Mouse (Mus musculus) lung, embryonic 15.5 days (tissue): Measurements from ENCODE around the gene Tesc. TPM values are rescaled to one million over a fixed set of nuclear protein-coding genes. Genes with fewer than 3 reads are reported as not detected.

Source experiments
- ATAC-seq: fragments of 200-750 bp; cut with Nextera tagmentation; 2 replicates; pipeline ENCODE4 v1.8.0; 2017; ENCODE audit warnings: moderate number of reproducible peaks, borderline replicate concordance; ENCODE audit not compliant: low FRiP score, low TSS enrichment; ENCODE audit errors: extremely low read depth
- H3K27ac ChIP-seq: fragments of 300-500 bp; sonication (generic); 2 replicates; pipeline ENCODE4 v1.5.1; 2015; ENCODE audit warnings: moderate library complexity, mild to moderate bottlenecking, inconsistent platforms
- H3K27me3 ChIP-seq: fragments of 300-500 bp; sonication (generic); 2 replicates; pipeline ENCODE4 v1.6.1; 2015; ENCODE audit warnings: inconsistent platforms
- H3K36me3 ChIP-seq: fragments of 300-500 bp; sonication (generic); 2 replicates; pipeline ENCODE4 v1.6.1; 2015; ENCODE audit warnings: inconsistent platforms
- H3K4me1 ChIP-seq: fragments of 300-500 bp; sonication (generic); 2 replicates; pipeline ENCODE4 v1.6.1; 2015; ENCODE audit warnings: inconsistent platforms
- H3K4me2 ChIP-seq: fragments of 300-500 bp; sonication (generic); 2 replicates; pipeline ENCODE4 v1.6.1; 2015; ENCODE audit warnings: inconsistent platforms, mild to moderate bottlenecking, moderate library complexity
- H3K4me3 ChIP-seq: fragments of 300-500 bp; sonication (generic); 2 replicates; pipeline ENCODE4 v1.5.1; 2015; ENCODE audit warnings: mild to moderate bottlenecking, inconsistent platforms
- H3K9ac ChIP-seq: fragments of 300-500 bp; sonication (generic); 2 replicates; pipeline ENCODE4 v1.6.1; 2015; ENCODE audit warnings: inconsistent platforms
- H3K9me3 ChIP-seq: fragments of 300-500 bp; sonication (generic); 2 replicates; pipeline ENCODE4 v1.6.1; 2016; ENCODE audit warnings: inconsistent platforms
- WGBS: fragments of 180-500 bp; shearing (Covaris S2); methylation state at CpG from one replicate; pipeline ENCODE4 v1.1.7; 2015; 5-methylcytosine and 5-hydroxymethylcytosine counted together
- polyA plus RNA-seq: library from polyadenylated mRNA; unstranded; fragments of >200 nt; fragmentation: Nextera tagmentation; extraction: Ambion mirVana; gene quantifications from 2 replicates; pipeline ENCODE4 v1.2.1, GENCODE M21; 2015

Tesc gene
- polyA plus RNA-seq, 1 experiment from 2014 or later = 8.8 TPM

DNA sequence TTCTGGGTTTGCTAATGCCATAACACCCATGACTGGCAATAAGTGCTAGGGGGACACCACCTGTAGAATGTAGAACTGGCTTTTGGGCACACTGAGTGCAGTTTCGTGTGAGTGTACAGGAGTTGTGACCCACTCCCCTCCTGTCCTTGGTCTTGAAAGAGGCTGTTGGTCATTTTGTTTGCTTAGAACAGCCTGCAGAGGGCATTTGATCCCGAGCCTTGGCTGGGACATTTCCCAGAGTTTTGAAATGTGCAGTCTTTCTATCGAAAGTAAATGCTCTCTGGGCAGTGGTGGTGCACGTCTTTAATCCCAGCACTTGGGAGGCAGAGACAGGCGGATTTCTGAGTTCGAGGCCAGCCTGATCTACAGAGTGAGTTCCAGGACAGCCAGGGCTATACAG lies 31.6 kb upstream of the Tesc start:
- no peaks in the 10 kb centered on the region for H3K27me3 ChIP-seq
- H3K27ac ChIP-seq = no peak overlapping the region
- no peak for ATAC-seq
- H3K9ac ChIP-seq = no peak overlapping the region
- 81% methylated on average over 6 of the region's 6 CpGs for WGBS
- H3K9me3 ChIP-seq = no peaks in the 10 kb centered on the region
- no peaks in the 10 kb centered on the region for H3K4me1 ChIP-seq
- no peak overlapping the region for H3K4me3 ChIP-seq
- no peak overlapping the region for H3K4me2 ChIP-seq
- H3K36me3 ChIP-seq = peaks cover 82% of the 10 kb centered on the region

DNA sequence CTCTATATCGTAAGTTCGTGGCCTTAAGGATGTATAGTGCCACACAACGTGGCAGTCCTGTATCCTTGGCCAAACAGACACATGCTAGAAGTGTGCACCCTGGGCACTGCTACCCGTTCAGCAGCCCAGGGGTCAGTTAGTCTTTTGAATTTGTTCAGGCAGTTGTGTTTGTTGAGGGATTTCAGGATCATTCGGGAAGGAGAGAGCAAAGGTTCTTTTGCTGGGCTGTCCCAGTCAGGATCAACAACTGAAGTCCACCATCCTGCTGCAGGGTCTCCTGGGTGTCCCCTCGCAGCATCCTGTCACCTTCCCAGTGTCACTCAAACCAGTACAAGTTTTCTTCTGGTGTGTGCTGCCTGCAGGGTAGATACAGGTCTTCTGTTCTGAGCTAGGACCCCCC lies 31.0 kb upstream of the Tesc start:
- no peak overlapping the region for H3K27ac ChIP-seq
- no peak overlapping the region for H3K9ac ChIP-seq
- H3K36me3 ChIP-seq = peaks cover 82% of the 10 kb centered on the region
- no peaks in the 10 kb centered on the region for H3K4me1 ChIP-seq
- no peak overlapping the region for H3K4me2 ChIP-seq
- ATAC-seq = no peak
- no peaks in the 10 kb centered on the region for H3K9me3 ChIP-seq
- no peaks in the 10 kb centered on the region for H3K27me3 ChIP-seq
- H3K4me3 ChIP-seq = no peak overlapping the region
- 88% methylated on average over 6 of the region's 6 CpGs for WGBS

DNA sequence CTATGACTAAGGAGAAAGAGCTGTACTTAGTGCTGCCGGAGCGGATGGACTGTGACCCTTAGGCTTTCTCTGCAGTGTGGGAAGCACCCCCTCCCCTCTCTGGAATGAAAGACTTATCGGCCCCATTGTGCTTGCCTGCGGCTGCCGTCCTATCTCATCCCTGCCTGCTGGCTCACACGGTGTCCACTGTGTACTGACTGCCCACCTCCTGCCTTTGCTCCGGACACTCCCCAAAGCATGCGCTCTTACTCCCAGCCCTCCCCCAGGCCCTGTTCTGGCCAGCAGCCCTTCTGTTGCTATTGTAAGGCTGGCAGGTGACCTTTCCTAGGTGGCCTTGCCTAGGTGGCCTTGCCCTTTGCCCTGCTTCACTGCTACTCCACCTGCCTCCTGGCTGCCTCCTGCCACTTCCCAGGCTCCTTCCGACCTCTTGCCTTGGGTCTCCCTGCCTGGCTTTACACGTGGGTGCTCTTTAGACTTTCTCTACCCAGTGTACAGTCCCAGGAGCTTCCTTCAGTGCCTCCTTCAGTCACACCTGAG lies 30.0 kb upstream of the Tesc start:
- H3K4me2 ChIP-seq = no peak overlapping the region
- no peaks in the 10 kb centered on the region for H3K27me3 ChIP-seq
- H3K4me3 ChIP-seq = no peak overlapping the region
- H3K9me3 ChIP-seq = no peaks in the 10 kb centered on the region
- no peaks in the 10 kb centered on the region for H3K4me1 ChIP-seq
- H3K9ac ChIP-seq = no peak overlapping the region
- 62% methylated on average over 10 of the region's 10 CpGs for WGBS
- no peak overlapping the region for H3K27ac ChIP-seq
- ATAC-seq = no peak
- H3K36me3 ChIP-seq = peaks cover 82% of the 10 kb centered on the region

DNA sequence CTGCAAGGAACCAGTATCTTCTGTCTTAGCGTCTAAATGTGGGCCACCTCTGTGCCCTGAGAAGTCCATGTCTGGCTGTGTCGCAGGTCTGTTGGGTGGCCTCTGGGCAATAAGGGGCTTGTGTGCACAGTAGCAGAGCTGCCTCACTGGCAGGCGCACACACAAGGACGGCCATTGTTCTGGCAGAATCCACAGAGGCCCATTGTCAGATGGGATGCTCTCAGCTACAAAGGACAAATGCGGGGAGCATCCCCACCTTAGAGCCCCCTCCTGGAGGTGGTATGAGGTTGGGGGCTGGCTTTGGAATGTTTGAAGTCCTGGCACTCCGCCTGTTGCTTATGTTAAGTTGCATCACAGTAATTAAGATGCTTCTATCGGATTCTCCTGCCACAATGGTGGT lies 28.5 kb upstream of the Tesc start:
- Histone ChIP-seq H3K9ac (no peak overlapping the region), H3K36me3 (peaks cover 86% of the 10 kb centered on the region), H3K4me2 (no peak overlapping the region), H3K9me3 (no peaks in the 10 kb centered on the region), H3K27me3 (no peaks in the 10 kb centered on the region), H3K4me1 (no peaks in the 10 kb centered on the region), H3K4me3 (no peak overlapping the region), H3K27ac (no peak overlapping the region)
- WGBS = 72% methylated on average over 7 of the region's 7 CpGs
- ATAC-seq = no peak

DNA sequence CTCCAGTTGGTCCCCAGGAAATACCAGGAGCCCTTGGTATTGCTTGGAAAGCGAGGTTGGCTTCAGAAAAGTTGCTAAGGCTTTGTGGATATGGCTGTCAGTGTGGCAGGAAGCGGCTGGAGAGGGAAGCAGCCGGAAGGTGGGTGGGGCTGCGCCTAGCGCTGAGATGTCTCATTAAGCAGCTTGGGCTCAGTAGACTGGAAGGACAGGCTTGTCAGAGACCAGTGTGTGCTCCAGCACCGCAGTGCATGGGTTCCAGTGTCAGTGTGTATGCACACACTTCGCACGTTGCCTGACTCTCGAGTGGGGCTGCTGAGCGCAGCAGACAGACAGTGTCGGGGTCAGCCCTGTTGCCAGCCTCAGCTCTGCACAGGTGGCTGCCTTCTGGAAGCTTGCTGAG lies 28.0 kb upstream of the Tesc start:
- Histone ChIP-seq H3K27ac (no peak overlapping the region), H3K4me1 (no peaks in the 10 kb centered on the region), H3K4me2 (no peak overlapping the region), H3K9ac (no peak overlapping the region), H3K27me3 (no peaks in the 10 kb centered on the region), H3K4me3 (no peak overlapping the region), H3K36me3 (peaks cover 83% of the 10 kb centered on the region), H3K9me3 (no peaks in the 10 kb centered on the region)
- no peak for ATAC-seq
- WGBS = 79% methylated on average over 11 of the region's 11 CpGs

DNA sequence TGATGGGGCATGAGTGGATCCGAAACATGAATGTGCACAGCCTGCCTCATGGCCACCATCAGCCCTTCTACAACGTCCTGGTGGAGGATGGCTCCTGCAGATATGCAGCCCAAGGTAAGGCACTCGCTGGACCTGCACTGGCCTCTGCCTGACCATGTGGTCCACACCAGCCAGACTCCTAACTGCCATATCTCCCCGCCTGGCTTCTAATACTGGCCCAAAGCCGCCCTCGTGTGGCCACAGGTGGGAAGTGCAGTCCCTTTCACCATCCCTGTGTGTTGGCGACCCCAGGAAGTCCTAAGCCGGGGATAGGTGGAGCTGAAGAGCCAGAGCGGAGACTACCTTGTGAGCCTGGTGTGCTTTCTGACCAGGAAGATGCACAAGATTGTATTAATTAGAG lies 25.5 kb upstream of the Tesc start:
- ATAC-seq = no peak
- no peak overlapping the region for H3K27ac ChIP-seq
- H3K9me3 ChIP-seq = no peaks in the 10 kb centered on the region
- peaks cover 75% of the 10 kb centered on the region for H3K36me3 ChIP-seq
- no peak overlapping the region for H3K4me3 ChIP-seq
- H3K27me3 ChIP-seq = no peaks in the 10 kb centered on the region
- H3K4me1 ChIP-seq = no peaks in the 10 kb centered on the region
- 32% methylated on average over 9 of the region's 9 CpGs for WGBS
- H3K9ac ChIP-seq = no peak overlapping the region
- H3K4me2 ChIP-seq = no peak overlapping the region

DNA sequence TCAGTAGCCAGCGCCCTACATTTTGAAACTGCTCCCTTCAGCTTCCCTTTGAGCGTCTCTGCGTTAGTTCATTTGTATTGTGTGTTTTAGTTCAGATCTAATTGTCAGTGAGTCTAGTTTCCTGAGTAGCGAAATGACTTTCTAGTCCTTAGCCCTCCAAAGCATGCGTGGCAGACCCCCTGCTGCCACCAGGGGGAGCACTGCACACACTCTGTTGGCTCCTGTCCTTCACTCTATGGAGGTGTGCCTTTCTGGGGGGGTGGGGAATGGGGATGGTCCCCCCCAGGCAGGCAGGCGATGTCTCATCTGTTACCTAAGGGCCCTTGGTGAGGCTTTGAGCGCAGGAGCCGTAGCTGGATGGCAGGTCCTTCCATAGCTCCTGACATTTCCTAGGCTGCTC lies 22.9 kb upstream of the Tesc start:
- H3K36me3 ChIP-seq = peaks cover 72% of the 10 kb centered on the region
- H3K9me3 ChIP-seq = no peaks in the 10 kb centered on the region
- H3K27me3 ChIP-seq = no peaks in the 10 kb centered on the region
- no peaks in the 10 kb centered on the region for H3K4me1 ChIP-seq
- H3K4me3 ChIP-seq = no peak overlapping the region
- WGBS = 74% methylated on average over 8 of the region's 8 CpGs
- no peak overlapping the region for H3K4me2 ChIP-seq
- no peak for ATAC-seq
- no peak overlapping the region for H3K9ac ChIP-seq
- H3K27ac ChIP-seq = no peak overlapping the region

DNA sequence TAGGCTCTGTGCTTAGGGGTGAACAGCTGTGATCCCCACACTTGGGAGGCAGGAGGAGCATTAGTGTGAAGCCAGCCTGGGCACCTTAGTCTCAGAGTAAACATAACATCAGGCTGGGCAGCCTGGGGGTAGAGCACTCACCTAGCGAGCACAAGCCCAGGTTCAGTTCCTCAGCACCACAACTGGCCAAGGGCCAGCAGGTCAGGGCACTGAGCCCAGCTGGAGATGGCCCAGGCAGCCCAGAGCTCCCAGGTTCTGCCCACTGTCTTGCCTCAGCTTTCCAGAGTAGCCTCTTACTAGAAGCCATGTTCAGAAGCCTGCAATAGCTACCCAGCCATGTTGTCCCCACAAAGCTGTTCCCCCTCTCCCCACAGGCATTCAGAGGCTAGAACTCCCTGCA lies 21.8 kb upstream of the Tesc start:
- Histone ChIP-seq H3K27me3 (no peaks in the 10 kb centered on the region), H3K27ac (no peak overlapping the region), H3K36me3 (peaks cover 65% of the 10 kb centered on the region), H3K4me2 (no peak overlapping the region), H3K4me1 (no peaks in the 10 kb centered on the region), H3K9me3 (no peaks in the 10 kb centered on the region), H3K9ac (no peak overlapping the region), H3K4me3 (no peak overlapping the region)
- 85% methylated on average over 1 of the region's 1 CpGs for WGBS
- ATAC-seq = no peak

DNA sequence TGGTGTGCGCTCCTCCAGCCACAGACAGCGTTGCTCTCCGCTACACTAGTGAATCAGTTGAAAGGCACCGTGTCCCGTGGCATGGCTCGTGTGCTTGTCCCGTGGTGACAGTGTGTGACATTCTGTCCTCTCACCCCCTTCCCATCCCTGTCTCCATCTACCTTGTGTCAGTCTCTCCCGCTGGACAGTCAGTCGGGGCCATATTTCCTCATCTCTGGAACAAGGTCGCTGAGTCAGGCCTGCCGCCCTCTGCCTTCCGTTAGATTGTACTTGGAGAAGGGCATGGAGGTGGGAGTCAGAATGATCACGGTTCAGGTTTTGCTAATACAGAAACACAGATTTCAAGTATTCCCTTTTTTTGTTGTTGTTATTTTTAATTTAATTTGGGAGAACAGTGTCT lies 19.2 kb upstream of the Tesc start:
- no peak overlapping the region for H3K4me3 ChIP-seq
- H3K9ac ChIP-seq = no peak overlapping the region
- no peaks in the 10 kb centered on the region for H3K4me1 ChIP-seq
- WGBS = 87% methylated on average over 13 of the region's 13 CpGs
- no peaks in the 10 kb centered on the region for H3K27me3 ChIP-seq
- peaks cover 39% of the 10 kb centered on the region for H3K36me3 ChIP-seq
- H3K27ac ChIP-seq = no peak overlapping the region
- no peaks in the 10 kb centered on the region for H3K9me3 ChIP-seq
- ATAC-seq = no peak
- no peak overlapping the region for H3K4me2 ChIP-seq

DNA sequence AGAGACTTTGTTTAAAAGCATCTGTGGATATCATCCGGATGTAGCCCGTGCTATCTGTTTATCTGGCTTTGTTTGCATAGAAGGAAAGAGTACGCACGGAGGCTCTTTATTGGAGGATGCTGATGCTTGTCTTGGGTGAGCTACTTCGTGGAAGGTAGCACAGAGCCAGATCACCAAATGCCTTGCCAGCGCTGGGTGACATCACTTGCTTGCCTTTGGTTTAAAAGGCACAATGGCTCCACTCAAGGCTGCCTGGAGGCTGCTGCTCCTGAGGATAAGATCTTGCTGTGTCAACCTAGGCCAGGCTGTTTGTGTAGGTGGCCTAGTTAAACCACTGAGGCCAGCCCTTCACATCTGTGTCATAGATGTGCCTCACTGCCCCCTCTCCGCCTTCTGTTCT lies 16.7 kb upstream of the Tesc start:
- Histone ChIP-seq H3K27me3 (no peaks in the 10 kb centered on the region), H3K36me3 (peaks cover 23% of the 10 kb centered on the region), H3K27ac (no peak overlapping the region), H3K4me3 (no peak overlapping the region), H3K4me1 (peaks cover 5% of the 10 kb centered on the region), H3K4me2 (no peak overlapping the region), H3K9me3 (no peaks in the 10 kb centered on the region), H3K9ac (no peak overlapping the region)
- 48% methylated on average over 7 of the region's 7 CpGs for WGBS
- ATAC-seq = no peak

DNA sequence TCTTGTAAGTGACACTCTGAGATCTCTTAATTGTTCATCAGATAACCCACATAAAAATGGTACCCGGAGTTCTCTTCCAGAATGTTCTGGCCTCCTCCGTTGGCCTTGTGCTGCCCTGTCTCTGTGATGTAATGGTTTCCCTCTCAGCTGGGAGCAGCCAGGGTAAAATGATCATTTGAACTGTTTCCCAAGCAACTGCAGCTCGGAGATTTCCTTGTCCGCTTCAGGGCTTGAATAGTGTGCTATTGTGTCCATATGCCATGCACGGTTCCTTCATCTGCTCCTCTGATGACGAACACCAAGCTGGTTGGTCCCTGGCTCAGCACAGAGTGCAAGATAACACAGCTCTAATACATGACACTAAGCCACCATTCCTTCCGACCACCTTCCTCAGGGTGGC lies 15.7 kb upstream of the Tesc start:
- no peak overlapping the region for H3K27ac ChIP-seq
- H3K9ac ChIP-seq = no peak overlapping the region
- peaks cover 5% of the 10 kb centered on the region for H3K4me1 ChIP-seq
- no peak overlapping the region for H3K4me3 ChIP-seq
- no peaks in the 10 kb centered on the region for H3K9me3 ChIP-seq
- no peaks in the 10 kb centered on the region for H3K27me3 ChIP-seq
- WGBS = 63% methylated on average over 7 of the region's 7 CpGs
- peaks cover 18% of the 10 kb centered on the region for H3K36me3 ChIP-seq
- ATAC-seq = no peak
- no peak overlapping the region for H3K4me2 ChIP-seq

DNA sequence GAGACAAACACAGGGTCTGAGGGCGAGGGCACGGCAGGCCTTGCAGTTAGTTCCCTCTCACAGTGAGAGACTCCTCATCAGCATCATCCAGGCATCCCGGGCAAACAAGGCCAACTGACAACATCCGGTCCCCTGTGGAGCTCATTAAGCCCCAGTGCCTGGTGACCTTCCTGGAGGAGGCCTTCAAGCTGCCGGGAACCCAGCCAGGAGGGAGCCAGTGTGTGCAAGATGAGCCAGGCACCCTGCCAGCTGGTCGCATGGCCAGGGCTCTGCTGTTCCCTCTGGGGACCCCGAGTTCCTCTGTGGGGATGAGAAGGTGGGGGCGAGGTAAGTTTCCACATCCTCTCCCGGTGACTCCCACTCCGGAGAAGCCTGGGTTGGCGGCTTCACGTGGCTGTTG lies 12.5 kb upstream of the Tesc start:
- Histone ChIP-seq H3K9ac (no peak overlapping the region), H3K4me2 (no peak overlapping the region), H3K4me3 (no peak overlapping the region), H3K27me3 (0 out of 2 replicates have a peak, but pooled peaks cover 3% of the 10 kb centered on the region), H3K4me1 (peaks cover 5% of the 10 kb centered on the region), H3K9me3 (no peaks in the 10 kb centered on the region), H3K27ac (no peak overlapping the region), H3K36me3 (no peaks in the 10 kb centered on the region)
- WGBS = 20% methylated on average over 12 of the region's 12 CpGs
- no peak; the same call in 1 of the 2 replicates for ATAC-seq

DNA sequence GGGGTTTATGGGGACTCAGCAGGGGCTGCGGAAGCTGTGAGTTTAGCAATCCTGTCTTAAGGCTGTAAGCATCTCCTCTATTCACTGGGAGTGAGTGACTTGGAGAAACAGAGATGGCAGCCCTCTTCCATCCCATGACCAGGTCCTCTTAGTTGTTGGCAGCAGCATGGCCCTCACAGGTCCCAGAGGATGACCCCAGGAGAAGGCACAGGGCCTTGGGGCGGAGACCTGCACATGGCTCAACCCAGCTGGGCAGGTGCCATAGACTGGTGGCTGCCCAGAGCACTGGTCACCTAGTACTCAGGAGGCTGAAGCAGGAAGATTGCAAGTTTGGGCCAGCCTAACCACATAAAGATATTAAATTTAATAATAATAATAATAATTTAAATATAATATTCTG lies 11.9 kb upstream of the Tesc start:
- Histone ChIP-seq H3K4me2 (no peak overlapping the region), H3K9ac (no peak overlapping the region), H3K27ac (no peak overlapping the region), H3K4me1 (peaks cover 5% of the 10 kb centered on the region), H3K36me3 (no peaks in the 10 kb centered on the region), H3K9me3 (no peaks in the 10 kb centered on the region), H3K27me3 (0 out of 2 replicates have a peak, but pooled peaks cover 3% of the 10 kb centered on the region), H3K4me3 (no peak overlapping the region)
- WGBS = 74% methylated on average over 2 of the region's 2 CpGs
- no peak for ATAC-seq
